Mouse (Mus musculus): ENCODE data around the gene Mipep. TPM values are rescaled to one million over a fixed set of nuclear protein-coding genes. Genes with fewer than 3 reads are reported as not detected.

Gene Mipep
- polyA plus RNA-seq, 1 experiment, result 18.6 TPM

- WGBS, result 84% methylated on average over 5 of the region's 5 CpGs
- TF ChIP-seq POLR2A (IDR thresholded peaks at IDR 0.05; ENCODE audit: low read depth, low read length) (no peak), CTCF (conservative IDR thresholded peaks at IDR 0.05; ENCODE audit: insufficient read depth, insufficient read length, low read depth, low read length) (no peak)
- no peak for DNase-seq
Observed at GRCm38 (mm10) chr14:60935705-60936104, 151.3 kb downstream of the Mipep start.

GRCm38 (mm10) chr14:60937481-60938039 lies 153.2 kb downstream of the Mipep start:
- no peak for DNase-seq
- Histone ChIP-seq H3K27me3 (replicated peaks; ENCODE audit: control insufficient read depth, insufficient read depth, low read length) (no peaks in the 10 kb centered on the region), H3K4me1 (ENCODE audit: control insufficient read depth, insufficient read depth, low read length) (no peaks in the 10 kb centered on the region)

More at GRCm38 (mm10) chr14:60935705-60936104, 151.3 kb downstream of the Mipep start:
- no peak overlapping the region for H3K27ac ChIP-seq (ENCODE audit: insufficient read depth, low read depth, low read length)
- no peaks in the 10 kb centered on the region for H3K27me3 ChIP-seq (replicated peaks; ENCODE audit: control insufficient read depth, insufficient read depth, low read length)
- H3K4me3 ChIP-seq (ENCODE audit: insufficient read depth, low read depth, low read length), result no peak overlapping the region
- no peaks in the 10 kb centered on the region for H3K36me3 ChIP-seq (ENCODE audit: control insufficient read depth, insufficient read depth, low read length)
- H3K4me1 ChIP-seq (ENCODE audit: control insufficient read depth, insufficient read depth, low read length), result no peaks in the 10 kb centered on the region

More at GRCm38 (mm10) chr14:60937481-60938039, 153.2 kb downstream of the Mipep start:
- WGBS, result 96% methylated on average over 4 of the region's 4 CpGs
- Histone ChIP-seq H3K36me3 (ENCODE audit: control insufficient read depth, insufficient read depth, low read length) (no peaks in the 10 kb centered on the region), H3K27ac (ENCODE audit: insufficient read depth, low read depth, low read length) (no peak overlapping the region), H3K4me3 (ENCODE audit: insufficient read depth, low read depth, low read length) (no peak overlapping the region)
- no peak for TF ChIP-seq CTCF (conservative IDR thresholded peaks at IDR 0.05; ENCODE audit: insufficient read depth, insufficient read length, low read depth, low read length)

Other genes starting within 250 kb of the Mipep start
- gene Spata13, start 150.6 kb upstream of the Mipep start, polyA plus RNA-seq (2012; rRNA removed), result 24.1 and 27.7 TPM in 2 replicates
- 1.4 and 2.0 TPM in 2 replicates for gene C1qtnf9, start 16.4 kb upstream of the Mipep start, polyA plus RNA-seq (2012; rRNA removed)

All from kidney, adult 2 months (tissue).